Mouse (Mus musculus): ENCODE results near the gene Lgmn. TPM values are rescaled to one million over a fixed set of nuclear protein-coding genes. Genes with fewer than 3 reads are reported as not detected.

Gene Lgmn
- polyA plus RNA-seq, 1 experiment from 2014 or later = 65.4 TPM

GRCm38 (mm10) chr12:102438983-102439631 lies 506 bp downstream of the Lgmn start:
- ATAC-seq (ENCODE audit: low FRiP score) = peak; percentile 63
- H3K4me2 ChIP-seq (replicated peaks; ENCODE audit: low read depth, low read length) = peak overlapping the region; percentile 60
- H3K4me3 ChIP-seq (ENCODE audit: low read depth, low read length) = peak overlapping the region; percentile 62
- H3K36me3 ChIP-seq (ENCODE audit: control insufficient read depth, insufficient read depth, low read length) = no peaks in the 10 kb centered on the region
- peak overlapping the region; percentile 42; the same call in 1 of the 2 replicates for H3K27ac ChIP-seq (ENCODE audit: low read depth, low read length)
- peak overlapping the region; percentile 62 for H3K9ac ChIP-seq (ENCODE audit: low read depth, low read length)
- DNase-seq (ENCODE audit: low spot score) = no peak
- no peaks in the 10 kb centered on the region for H3K9me3 ChIP-seq (ENCODE audit: control insufficient read depth, low read length)
- no peaks in the 10 kb centered on the region for H3K27me3 ChIP-seq (ENCODE audit: control insufficient read depth, insufficient read depth, low read length)
- no peaks in the 10 kb centered on the region for H3K4me1 ChIP-seq (replicated peaks; ENCODE audit: control insufficient read depth, insufficient read depth, low read length)
- 5% methylated on average over 20 of the region's 20 CpGs for WGBS

- no peaks in the 10 kb centered on the region for H3K4me1 ChIP-seq (replicated peaks; ENCODE audit: control insufficient read depth, insufficient read depth, low read length)
- no peaks in the 10 kb centered on the region for H3K36me3 ChIP-seq (ENCODE audit: control insufficient read depth, insufficient read depth, low read length)
- H3K27ac ChIP-seq (ENCODE audit: low read depth, low read length) = no peak overlapping the region
- no peak overlapping the region for H3K4me3 ChIP-seq (ENCODE audit: low read depth, low read length)
- ATAC-seq (ENCODE audit: low FRiP score) = no peak
- no peak overlapping the region for H3K4me2 ChIP-seq (replicated peaks; ENCODE audit: low read depth, low read length)
- no peak for DNase-seq (ENCODE audit: low spot score)
- no peaks in the 10 kb centered on the region for H3K9me3 ChIP-seq (ENCODE audit: control insufficient read depth, low read length)
- H3K27me3 ChIP-seq (ENCODE audit: control insufficient read depth, insufficient read depth, low read length) = no peaks in the 10 kb centered on the region
- no peak overlapping the region for H3K9ac ChIP-seq (ENCODE audit: low read depth, low read length)
- whole genome bisulfite sequencing = 89% methylated on average over 5 of the region's 5 CpGs
These were observed 1.7 kb downstream of the Lgmn start for GRCm38 (mm10) chr12:102437952-102438351.

GRCm38 (mm10) chr12:102436939-102437526 lies 2.6 kb downstream of the Lgmn start:
- no peaks in the 10 kb centered on the region for H3K9me3 ChIP-seq (ENCODE audit: control insufficient read depth, low read length)
- H3K4me3 ChIP-seq (ENCODE audit: low read depth, low read length) = no peak overlapping the region
- no peak overlapping the region for H3K27ac ChIP-seq (ENCODE audit: low read depth, low read length)
- no peak for ATAC-seq (ENCODE audit: low FRiP score)
- H3K27me3 ChIP-seq (ENCODE audit: control insufficient read depth, insufficient read depth, low read length) = no peaks in the 10 kb centered on the region
- no peak overlapping the region for H3K4me2 ChIP-seq (replicated peaks; ENCODE audit: low read depth, low read length)
- no peak overlapping the region for H3K9ac ChIP-seq (ENCODE audit: low read depth, low read length)
- no peak for DNase-seq (ENCODE audit: low spot score)
- no peaks in the 10 kb centered on the region for H3K4me1 ChIP-seq (replicated peaks; ENCODE audit: control insufficient read depth, insufficient read depth, low read length)
- 80% methylated on average over 10 of the region's 10 CpGs for WGBS
- H3K36me3 ChIP-seq (ENCODE audit: control insufficient read depth, insufficient read depth, low read length) = no peaks in the 10 kb centered on the region

GRCm38 (mm10) chr12:102434107-102434506 lies 5.5 kb downstream of the Lgmn start:
- Histone ChIP-seq H3K36me3 (ENCODE audit: control insufficient read depth, insufficient read depth, low read length) (no peaks in the 10 kb centered on the region), H3K9ac (ENCODE audit: low read depth, low read length) (no peak overlapping the region), H3K27ac (ENCODE audit: low read depth, low read length) (no peak overlapping the region), H3K4me2 (replicated peaks; ENCODE audit: low read depth, low read length) (no peak overlapping the region), H3K27me3 (ENCODE audit: control insufficient read depth, insufficient read depth, low read length) (no peaks in the 10 kb centered on the region), H3K4me3 (ENCODE audit: low read depth, low read length) (no peak overlapping the region), H3K4me1 (replicated peaks; ENCODE audit: control insufficient read depth, insufficient read depth, low read length) (no peaks in the 10 kb centered on the region), H3K9me3 (ENCODE audit: control insufficient read depth, low read length) (no peaks in the 10 kb centered on the region)
- ATAC-seq (ENCODE audit: low FRiP score) (no peak), DNase-seq (ENCODE audit: low spot score) (no peak)
- 93% methylated on average over 4 of the region's 4 CpGs for WGBS

- Histone ChIP-seq H3K4me1 (replicated peaks; ENCODE audit: control insufficient read depth, insufficient read depth, low read length) (no peaks in the 10 kb centered on the region), H3K4me3 (ENCODE audit: low read depth, low read length) (no peak overlapping the region), H3K9ac (ENCODE audit: low read depth, low read length) (no peak overlapping the region), H3K27ac (ENCODE audit: low read depth, low read length) (no peak overlapping the region), H3K27me3 (ENCODE audit: control insufficient read depth, insufficient read depth, low read length) (no peaks in the 10 kb centered on the region), H3K9me3 (ENCODE audit: control insufficient read depth, low read length) (no peaks in the 10 kb centered on the region), H3K4me2 (replicated peaks; ENCODE audit: low read depth, low read length) (no peak overlapping the region), H3K36me3 (ENCODE audit: control insufficient read depth, insufficient read depth, low read length) (no peaks in the 10 kb centered on the region)
- ATAC-seq (ENCODE audit: low FRiP score) (no peak), DNase-seq (ENCODE audit: low spot score) (no peak)
- 84% methylated on average over 12 of the region's 12 CpGs for WGBS
These were observed 7.4 kb downstream of the Lgmn start for GRCm38 (mm10) chr12:102432238-102432637.

- Histone ChIP-seq H3K9me3 (ENCODE audit: control insufficient read depth, low read length) (no peaks in the 10 kb centered on the region), H3K36me3 (ENCODE audit: control insufficient read depth, insufficient read depth, low read length) (no peaks in the 10 kb centered on the region), H3K9ac (ENCODE audit: low read depth, low read length) (no peak overlapping the region), H3K27ac (ENCODE audit: low read depth, low read length) (no peak overlapping the region), H3K27me3 (ENCODE audit: control insufficient read depth, insufficient read depth, low read length) (no peaks in the 10 kb centered on the region), H3K4me1 (replicated peaks; ENCODE audit: control insufficient read depth, insufficient read depth, low read length) (no peaks in the 10 kb centered on the region), H3K4me3 (ENCODE audit: low read depth, low read length) (no peak overlapping the region), H3K4me2 (replicated peaks; ENCODE audit: low read depth, low read length) (no peak overlapping the region)
- WGBS = 85% methylated on average over 4 of the region's 4 CpGs
- ATAC-seq (ENCODE audit: low FRiP score) (no peak), DNase-seq (ENCODE audit: low spot score) (no peak)
These were observed 9.4 kb downstream of the Lgmn start for GRCm38 (mm10) chr12:102430228-102430627.

- 98% methylated on average over 5 of the region's 5 CpGs for WGBS
- no peak for ATAC-seq (ENCODE audit: low FRiP score)
- DNase-seq (ENCODE audit: low spot score) = no peak
- Histone ChIP-seq H3K4me3 (ENCODE audit: low read depth, low read length) (no peak overlapping the region), H3K27ac (ENCODE audit: low read depth, low read length) (no peak overlapping the region), H3K36me3 (ENCODE audit: control insufficient read depth, insufficient read depth, low read length) (no peaks in the 10 kb centered on the region), H3K9me3 (ENCODE audit: control insufficient read depth, low read length) (no peaks in the 10 kb centered on the region), H3K9ac (ENCODE audit: low read depth, low read length) (no peak overlapping the region), H3K4me2 (replicated peaks; ENCODE audit: low read depth, low read length) (no peak overlapping the region), H3K27me3 (ENCODE audit: control insufficient read depth, insufficient read depth, low read length) (no peaks in the 10 kb centered on the region), H3K4me1 (replicated peaks; ENCODE audit: control insufficient read depth, insufficient read depth, low read length) (no peaks in the 10 kb centered on the region)
These were observed 10.0 kb downstream of the Lgmn start for GRCm38 (mm10) chr12:102429656-102430055.

GRCm38 (mm10) chr12:102426285-102426684 lies 13.3 kb downstream of the Lgmn start:
- no peaks in the 10 kb centered on the region for H3K36me3 ChIP-seq (ENCODE audit: control insufficient read depth, insufficient read depth, low read length)
- no peaks in the 10 kb centered on the region for H3K4me1 ChIP-seq (replicated peaks; ENCODE audit: control insufficient read depth, insufficient read depth, low read length)
- H3K9me3 ChIP-seq (ENCODE audit: control insufficient read depth, low read length) = no peaks in the 10 kb centered on the region
- H3K4me3 ChIP-seq (ENCODE audit: low read depth, low read length) = no peak overlapping the region
- no peak overlapping the region for H3K4me2 ChIP-seq (replicated peaks; ENCODE audit: low read depth, low read length)
- no peak overlapping the region for H3K9ac ChIP-seq (ENCODE audit: low read depth, low read length)
- DNase-seq (ENCODE audit: low spot score) (no peak), ATAC-seq (ENCODE audit: low FRiP score) (no peak)
- H3K27ac ChIP-seq (ENCODE audit: low read depth, low read length) = no peak overlapping the region
- no peaks in the 10 kb centered on the region for H3K27me3 ChIP-seq (ENCODE audit: control insufficient read depth, insufficient read depth, low read length)
- WGBS = 88% methylated on average over 7 of the region's 7 CpGs

GRCm38 (mm10) chr12:102425048-102425578 lies 14.5 kb downstream of the Lgmn start:
- Histone ChIP-seq H3K27me3 (ENCODE audit: control insufficient read depth, insufficient read depth, low read length) (no peaks in the 10 kb centered on the region), H3K36me3 (ENCODE audit: control insufficient read depth, insufficient read depth, low read length) (no peaks in the 10 kb centered on the region), H3K27ac (ENCODE audit: low read depth, low read length) (no peak overlapping the region), H3K9ac (ENCODE audit: low read depth, low read length) (no peak overlapping the region), H3K4me2 (replicated peaks; ENCODE audit: low read depth, low read length) (no peak overlapping the region), H3K9me3 (ENCODE audit: control insufficient read depth, low read length) (no peaks in the 10 kb centered on the region), H3K4me1 (replicated peaks; ENCODE audit: control insufficient read depth, insufficient read depth, low read length) (no peaks in the 10 kb centered on the region), H3K4me3 (ENCODE audit: low read depth, low read length) (no peak overlapping the region)
- no peak for ATAC-seq (ENCODE audit: low FRiP score)
- DNase-seq (ENCODE audit: low spot score) = no peak
- WGBS = 82% methylated on average over 4 of the region's 4 CpGs

Measured in hindbrain, embryonic 11.5 days (tissue).